Mouse (Mus musculus) spleen, postnatal 36 days (tissue): Measurements from ENCODE around the gene Baiap2l2.

Source experiments
- DNase-seq, 2 experiments: peaks; one replicate each; pipeline ENCODE4 v3.0.0; 2022; ENCODE audit warnings: low spot score in 2 of 2, mixed read lengths in 1 of 2

Gene Baiap2l2

GRCm38 (mm10) chr15:79299563-79300155, 14.3 kb upstream of the Baiap2l2 start:
- DNase-seq: no peak

- no peak for DNase-seq
Measured at GRCm38 (mm10) chr15:79298553-79298952, 13.2 kb upstream of the Baiap2l2 start.

- DNase-seq: no peak
Measured at GRCm38 (mm10) chr15:79292779-79293178, 7.4 kb upstream of the Baiap2l2 start.

- no peak for DNase-seq
Measured at GRCm38 (mm10) chr15:79290340-79290739, 5.0 kb upstream of the Baiap2l2 start.

GRCm38 (mm10) chr15:79289441-79289840, 4.1 kb upstream of the Baiap2l2 start:
- DNase-seq: no peak

- no peak for DNase-seq
Measured at GRCm38 (mm10) chr15:79288387-79288786, 3.0 kb upstream of the Baiap2l2 start.

GRCm38 (mm10) chr15:79287091-79287490, 1.8 kb upstream of the Baiap2l2 start:
- no peak for DNase-seq

GRCm38 (mm10) chr15:79286141-79286540, 804 bp upstream of the Baiap2l2 start:
- no peak for DNase-seq

GRCm38 (mm10) chr15:79283371-79283770, 2.0 kb downstream of the Baiap2l2 start:
- DNase-seq: no peak

GRCm38 (mm10) chr15:79282434-79282833, 2.9 kb downstream of the Baiap2l2 start:
- DNase-seq: no peak

GRCm38 (mm10) chr15:79281389-79281788, 3.9 kb downstream of the Baiap2l2 start:
- peak; percentile 23 to 24 for DNase-seq

GRCm38 (mm10) chr15:79280850-79281249, 4.5 kb downstream of the Baiap2l2 start:
- DNase-seq: no peak

- DNase-seq: no peak
Measured at GRCm38 (mm10) chr15:79280209-79280608, 5.1 kb downstream of the Baiap2l2 start.

- DNase-seq: no peak
Measured at GRCm38 (mm10) chr15:79277728-79278127, 7.6 kb downstream of the Baiap2l2 start.

GRCm38 (mm10) chr15:79273020-79273419, 12.3 kb downstream of the Baiap2l2 start:
- no peak for DNase-seq

- peak; percentile 25 for DNase-seq
Measured at GRCm38 (mm10) chr15:79271124-79271746, 14.1 kb downstream of the Baiap2l2 start.

- DNase-seq: peak; percentile 78 to 83
Measured at GRCm38 (mm10) chr15:79270317-79271123, 14.8 kb downstream of the Baiap2l2 start.

GRCm38 (mm10) chr15:79268521-79268920, 16.8 kb downstream of the Baiap2l2 start:
- no peak for DNase-seq

GRCm38 (mm10) chr15:79265384-79265783, 20.0 kb downstream of the Baiap2l2 start:
- DNase-seq: no peak

GRCm38 (mm10) chr15:79263726-79264125, 21.6 kb downstream of the Baiap2l2 start:
- no peak for DNase-seq

- DNase-seq: no peak
Measured at GRCm38 (mm10) chr15:79262786-79263309, 22.5 kb downstream of the Baiap2l2 start.

- DNase-seq: no peak
Measured at GRCm38 (mm10) chr15:79262375-79262774, 23.0 kb downstream of the Baiap2l2 start.

- DNase-seq: no peak
Measured at GRCm38 (mm10) chr15:79261757-79262156, 23.6 kb downstream of the Baiap2l2 start.
